Mouse (Mus musculus) kidney, embryonic 16.5 days (tissue): Measurements from ENCODE around the gene Exosc3. TPM values are rescaled to one million over a fixed set of nuclear protein-coding genes. Genes with fewer than 3 reads are reported as not detected.

ENCODE experiments used
- ATAC-seq: fragments of 200-750 bp; cut with Nextera tagmentation; 2 replicates; pipeline ENCODE4 v1.8.0; 2017; ENCODE audit warnings: moderate TSS enrichment; ENCODE audit not compliant: low FRiP score, low TSS enrichment
- H3K27ac ChIP-seq: fragments of 300-500 bp; sonication (generic); 2 replicates; pipeline ENCODE4 v1.5.1; 2014; ENCODE audit warnings: low read length
- H3K27me3 ChIP-seq: fragments of 300-500 bp; sonication (generic); 2 replicates; pipeline ENCODE4 v1.6.1; 2014; ENCODE audit warnings: low read length, control low read depth, mixed read lengths; ENCODE audit not compliant: insufficient read depth
- H3K36me3 ChIP-seq: fragments of 300-500 bp; sonication (generic); 2 replicates; pipeline ENCODE4 v1.6.1; 2014; ENCODE audit warnings: low read length, control low read depth, mixed read lengths; ENCODE audit not compliant: insufficient read depth
- H3K4me1 ChIP-seq: fragments of 300-500 bp; sonication (generic); 2 replicates; pipeline ENCODE4 v1.6.1; 2014; ENCODE audit warnings: low read length, control low read depth, mixed read lengths; ENCODE audit not compliant: insufficient read depth
- H3K4me2 ChIP-seq: fragments of 300-500 bp; sonication (generic); replicated peaks from 2 replicates; pipeline ENCODE4 v1.6.1; 2014; ENCODE audit warnings: low read depth, low read length
- H3K4me3 ChIP-seq: fragments of 300-500 bp; sonication (generic); 2 replicates; pipeline ENCODE4 v1.5.1; 2014; ENCODE audit warnings: mild to moderate bottlenecking, low read length
- H3K9ac ChIP-seq: fragments of 300-500 bp; sonication (generic); replicated peaks from 2 replicates; pipeline ENCODE4 v1.6.1; 2014; ENCODE audit warnings: low read length
- H3K9me3 ChIP-seq: fragments of 300-500 bp; sonication (generic); 2 replicates; pipeline ENCODE4 v1.6.1; 2016; ENCODE audit warnings: low read length, control low read depth
- WGBS: fragments of 180-500 bp; shearing (Covaris S2); extraction: QIAGEN DNeasy Blood & Tissue Kit; methylation state at CpG from one replicate; pipeline ENCODE4 v1.1.7; 2014; 5-methylcytosine and 5-hydroxymethylcytosine counted together
- polyA plus RNA-seq: library from polyadenylated mRNA; unstranded; fragments of >200 nt; fragmentation: Nextera tagmentation; extraction: Ambion mirVana; gene quantifications from 2 replicates; pipeline ENCODE4 v1.2.1, GENCODE M21; 2015

Exosc3 gene
- polyA plus RNA-seq, 1 experiment from 2014 or later, result 84.0 TPM

- WGBS, result 20% methylated on average over 27 of the region's 27 CpGs
- ATAC-seq, result peak; percentile 87
- H3K36me3 ChIP-seq, result peaks cover 8% of the 10 kb centered on the region; the same call in 1 of the 2 replicates
- peaks cover 5% of the 10 kb centered on the region; the same call in 1 of the 2 replicates for H3K4me1 ChIP-seq
- H3K27me3 ChIP-seq, result no peaks in the 10 kb centered on the region
- H3K27ac ChIP-seq, result no peak within 1 kb of the TSS
- peak within 1 kb of the TSS; percentile 73 for H3K4me2 ChIP-seq
- peak within 1 kb of the TSS; percentile 75 for H3K9ac ChIP-seq
- H3K9me3 ChIP-seq, result no peaks in the 10 kb centered on the region
- peak within 1 kb of the TSS; percentile 77 for H3K4me3 ChIP-seq
These were observed 45.6 kb downstream of the Exosc3 start, which contains the start of gene Trmt10b for GRCm38 (mm10) chr4:45296662-45297564. Gene Trmt10b, plus strand, starts transcription at chr4:45297127.

- Histone ChIP-seq H3K27me3 (no peaks in the 10 kb centered on the region), H3K36me3 (no peaks in the 10 kb centered on the region), H3K27ac (no peak overlapping the region), H3K4me3 (no peak overlapping the region), H3K9ac (no peak overlapping the region), H3K4me2 (no peak overlapping the region), H3K9me3 (no peaks in the 10 kb centered on the region), H3K4me1 (no peaks in the 10 kb centered on the region)
- no peak for ATAC-seq
- WGBS, result 83% methylated on average over 5 of the region's 5 CpGs
These were observed 54.6 kb downstream of the Exosc3 start for GRCm38 (mm10) chr4:45287906-45288305.

- Histone ChIP-seq H3K4me2 (no peak overlapping the region), H3K36me3 (no peaks in the 10 kb centered on the region), H3K27me3 (no peaks in the 10 kb centered on the region), H3K4me3 (no peak overlapping the region), H3K9ac (no peak overlapping the region), H3K4me1 (no peaks in the 10 kb centered on the region), H3K9me3 (no peaks in the 10 kb centered on the region), H3K27ac (no peak overlapping the region)
- ATAC-seq, result no peak
- 51% methylated on average over 3 of the region's 3 CpGs for WGBS
These were observed 56.2 kb downstream of the Exosc3 start for GRCm38 (mm10) chr4:45286318-45286717.

DNA sequence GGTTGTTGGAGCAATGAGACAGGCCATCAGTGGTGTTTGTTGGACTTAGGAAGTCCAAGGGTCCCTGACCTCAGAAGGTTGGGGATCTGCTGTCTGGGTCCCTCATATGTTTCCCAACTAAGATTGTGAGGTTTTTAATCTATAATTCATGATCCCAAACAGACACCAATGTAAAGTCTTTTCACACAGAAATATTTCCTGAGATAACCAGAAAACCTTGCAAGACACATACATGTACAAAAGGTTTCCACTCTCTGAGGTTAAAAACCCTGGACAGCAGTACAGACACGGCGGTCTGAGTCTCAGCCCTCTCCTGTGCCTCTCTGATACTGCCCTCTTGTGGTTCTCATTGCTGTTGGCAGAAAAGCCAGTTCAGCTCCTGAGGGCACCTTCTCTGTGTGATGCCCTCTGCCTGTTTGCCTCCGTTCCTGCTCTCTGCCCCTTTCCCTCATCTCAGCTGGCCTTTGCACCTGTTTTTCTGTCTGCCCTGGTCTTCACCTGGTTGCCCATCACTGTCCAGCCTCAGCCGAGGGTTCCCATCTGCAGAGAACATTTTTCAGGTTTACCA is 62.5 kb downstream of the Exosc3 start:
- no peaks in the 10 kb centered on the region for H3K4me1 ChIP-seq
- ATAC-seq, result 0 out of 2 replicates have a peak, but pooled peaks have one; percentile 57
- no peak overlapping the region for H3K4me2 ChIP-seq
- WGBS, result 14% methylated on average over 4 of the region's 4 CpGs
- no peak overlapping the region for H3K9ac ChIP-seq
- H3K27me3 ChIP-seq, result no peaks in the 10 kb centered on the region
- no peaks in the 10 kb centered on the region for H3K36me3 ChIP-seq
- H3K4me3 ChIP-seq, result no peak overlapping the region
- no peak overlapping the region for H3K27ac ChIP-seq
- no peaks in the 10 kb centered on the region for H3K9me3 ChIP-seq

- H3K4me1 ChIP-seq, result no peaks in the 10 kb centered on the region
- WGBS, result 67% methylated on average over 8 of the region's 8 CpGs
- H3K9me3 ChIP-seq, result no peaks in the 10 kb centered on the region
- H3K4me3 ChIP-seq, result no peak overlapping the region
- H3K27me3 ChIP-seq, result no peaks in the 10 kb centered on the region
- H3K36me3 ChIP-seq, result no peaks in the 10 kb centered on the region
- H3K4me2 ChIP-seq, result no peak overlapping the region
- no peak overlapping the region for H3K27ac ChIP-seq
- H3K9ac ChIP-seq, result no peak overlapping the region
- no peak; the same call in 1 of the 2 replicates for ATAC-seq
These were observed 63.2 kb downstream of the Exosc3 start for GRCm38 (mm10) chr4:45279292-45279691.

- Histone ChIP-seq H3K4me1 (no peaks in the 10 kb centered on the region), H3K9me3 (no peaks in the 10 kb centered on the region), H3K9ac (no peak overlapping the region), H3K27me3 (no peaks in the 10 kb centered on the region), H3K27ac (no peak overlapping the region), H3K4me2 (no peak overlapping the region), H3K36me3 (no peaks in the 10 kb centered on the region), H3K4me3 (no peak overlapping the region)
- ATAC-seq, result no peak
- WGBS, result 63% methylated on average over 8 of the region's 8 CpGs
These were observed 66.8 kb downstream of the Exosc3 start for GRCm38 (mm10) chr4:45275770-45276169.

- Histone ChIP-seq H3K4me1 (no peaks in the 10 kb centered on the region), H3K4me2 (no peak overlapping the region), H3K27ac (no peak overlapping the region), H3K4me3 (no peak overlapping the region), H3K36me3 (no peaks in the 10 kb centered on the region), H3K27me3 (no peaks in the 10 kb centered on the region), H3K9me3 (no peaks in the 10 kb centered on the region), H3K9ac (no peak overlapping the region)
- WGBS, result 81% methylated on average over 10 of the region's 10 CpGs
- peak; percentile 54; the same call in 1 of the 2 replicates for ATAC-seq
These were observed 71.5 kb downstream of the Exosc3 start for GRCm38 (mm10) chr4:45271041-45271452.

GRCm38 (mm10) chr4:45267883-45268282 is 74.6 kb downstream of the Exosc3 start:
- H3K4me3 ChIP-seq, result no peak overlapping the region
- H3K27ac ChIP-seq, result no peak overlapping the region
- no peak for ATAC-seq
- 66% methylated on average over 3 of the region's 3 CpGs for WGBS
- H3K9me3 ChIP-seq, result no peaks in the 10 kb centered on the region
- H3K36me3 ChIP-seq, result no peaks in the 10 kb centered on the region
- H3K27me3 ChIP-seq, result no peaks in the 10 kb centered on the region
- no peak overlapping the region for H3K4me2 ChIP-seq
- H3K9ac ChIP-seq, result no peak overlapping the region
- no peaks in the 10 kb centered on the region for H3K4me1 ChIP-seq
